Mouse (Mus musculus): Measurements from ENCODE around the gene Npy2r.

GRCm38 (mm10) chr3:82541449-82541848, 6.4 kb downstream of the Npy2r start:
- TF ChIP-seq CTCF (IDR thresholded peaks at IDR 0.05; ENCODE audit: extremely low read depth, insufficient read depth, low read length) (no peak), POLR2A (IDR thresholded peaks at IDR 0.05; ENCODE audit: extremely low read depth, insufficient read depth, low read length) (no peak)
